Mouse (Mus musculus) inflammation-experienced regulatory T-cells (primary cell): ENCODE measurements around the gene Olfr1445. TPM values are rescaled to one million over a fixed set of nuclear protein-coding genes. Genes with fewer than 3 reads are reported as not detected.

Experiments
- polyA plus RNA-seq, 2 experiments: library from polyadenylated mRNA; unstranded; fragments of 100-300 nt; shearing (Covaris generic); gene quantifications; one replicate each; pipeline ENCODE4 v1.2.1; 2017

Olfr1445 gene
- not detected for polyA plus RNA-seq

DNA sequence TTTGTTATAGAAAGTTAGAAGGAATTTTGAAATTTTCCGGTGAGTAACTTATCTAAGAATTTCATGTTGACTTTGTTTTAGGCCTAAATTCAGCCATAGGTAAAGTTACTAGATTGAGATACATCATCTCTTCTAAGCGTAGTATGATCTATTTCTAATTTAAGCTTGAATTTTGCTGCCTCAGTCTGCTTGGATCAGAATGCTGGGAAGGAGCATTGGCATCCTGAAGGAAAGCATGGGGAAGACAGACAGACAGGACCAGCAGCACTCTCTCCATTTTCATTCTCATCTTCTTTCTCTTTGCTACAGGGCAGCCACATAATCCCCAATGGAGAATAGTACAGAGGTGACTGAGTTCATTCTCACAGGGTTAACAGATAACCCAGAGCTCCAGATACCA is at the start of gene Olfr1445:
Gene Olfr1445, plus strand, starts transcription at position 301 of the 400 bp plus-strand sequence.

DNA sequence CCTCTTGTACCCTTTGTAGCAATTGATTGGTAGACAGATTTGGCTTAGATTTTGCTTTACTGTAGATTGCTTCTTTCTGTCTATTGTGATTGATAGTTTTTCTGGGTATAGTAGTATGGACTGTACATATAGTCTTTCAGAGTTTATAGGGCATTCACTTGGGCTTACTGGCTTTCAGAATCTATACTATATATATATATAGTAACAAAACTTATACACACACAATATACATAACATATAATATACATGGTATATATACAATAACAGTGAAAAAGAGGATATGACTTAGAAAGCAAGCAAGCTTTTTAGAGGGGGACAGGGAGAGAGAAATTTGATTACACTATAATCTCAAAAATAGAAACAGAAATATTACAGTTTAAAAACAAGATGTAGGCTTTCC is 37.3 kb upstream of the Olfr1445 start, which contains the start of gene Gm5244:
Gene Gm5244, plus strand, starts transcription at position 301 of the 400 bp plus-strand sequence.

DNA sequence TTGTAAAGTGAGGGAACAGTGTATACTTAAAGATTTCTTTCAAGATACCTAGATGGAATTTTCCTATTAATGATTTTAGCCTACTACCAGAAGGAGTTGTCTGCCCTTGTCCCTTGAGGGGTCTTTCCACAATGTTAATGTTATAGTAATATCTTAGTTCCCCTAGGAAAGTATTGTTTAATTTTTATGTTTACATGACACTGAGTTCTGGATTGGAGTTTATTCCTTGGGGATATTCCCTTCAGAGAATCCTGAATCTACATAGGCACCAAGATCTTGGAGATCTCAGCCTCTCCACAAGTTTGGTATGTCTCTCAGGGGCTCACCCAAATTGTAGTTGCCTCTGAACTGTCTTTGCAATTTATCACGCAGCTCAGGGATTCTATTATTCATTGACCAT is 26.7 kb upstream of the Olfr1445 start, which contains the start of gene Olfr1444:
Gene Olfr1444, plus strand, starts transcription at position 301 of the 400 bp plus-strand sequence.

DNA sequence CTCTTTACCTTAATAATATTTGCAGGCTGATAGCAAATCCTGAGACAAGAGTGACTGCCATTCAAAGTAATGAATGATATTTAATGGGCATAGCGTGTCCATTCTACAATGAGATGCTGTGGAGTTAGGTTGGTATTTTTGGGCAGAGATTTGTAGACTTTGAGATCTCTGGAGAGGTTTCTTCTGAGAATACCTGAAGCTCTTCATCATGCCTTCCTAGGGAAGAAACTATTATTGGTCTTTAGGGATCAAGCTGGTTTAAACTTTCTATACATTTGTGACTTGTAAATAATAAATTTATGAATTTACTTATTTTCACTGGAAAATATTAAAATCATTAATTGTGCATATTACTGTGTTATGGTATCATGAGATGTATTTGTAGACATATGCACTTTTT is 9.8 kb downstream of the Olfr1445 start, which contains the start of gene Olfr1446:
Gene Olfr1446, minus strand, starts transcription at position 101 of the 400 bp plus-strand sequence.

DNA sequence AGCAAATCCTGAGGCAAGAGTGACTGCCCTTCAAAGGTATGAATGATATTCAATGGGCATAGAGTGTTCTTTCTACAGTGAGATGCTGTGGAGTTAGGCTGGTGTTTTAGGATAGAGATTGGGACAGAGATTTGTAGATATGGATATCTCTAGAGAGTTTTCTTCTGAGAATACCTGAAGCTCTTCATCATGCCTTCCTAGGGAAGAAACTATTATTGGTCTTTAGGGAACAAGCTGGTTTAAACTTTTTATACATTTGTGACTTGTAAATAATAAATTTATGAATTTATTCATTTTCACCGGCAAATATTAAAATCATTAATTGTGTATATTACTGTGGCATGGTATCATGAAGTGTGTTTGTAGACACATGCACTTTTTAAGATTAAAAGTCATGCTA is 20.0 kb downstream of the Olfr1445 start, which contains the start of gene Olfr1447:
Gene Olfr1447, minus strand, starts transcription at position 101 of the 400 bp plus-strand sequence.

DNA sequence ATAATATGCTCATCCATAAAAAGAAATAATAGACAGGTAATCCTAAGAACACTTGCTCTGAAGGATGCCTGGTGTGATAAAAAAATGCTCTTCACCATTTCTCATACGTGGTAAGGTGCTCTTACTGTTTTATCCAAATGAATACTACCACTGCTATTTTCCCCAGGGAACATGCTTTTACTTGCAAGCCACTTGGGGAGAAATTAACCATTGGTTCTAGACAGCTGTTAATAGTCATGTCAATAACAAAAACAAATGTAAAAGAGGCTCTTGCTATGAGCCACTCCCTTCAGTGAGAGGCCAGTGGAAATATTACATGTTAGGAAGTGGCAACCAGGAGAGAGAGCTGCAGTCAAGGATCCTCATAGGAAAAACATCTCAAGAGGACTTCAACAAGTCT is 40.7 kb downstream of the Olfr1445 start, which contains the start of gene Olfr1448:
Gene Olfr1448, minus strand, starts transcription at position 101 of the 400 bp plus-strand sequence.

DNA sequence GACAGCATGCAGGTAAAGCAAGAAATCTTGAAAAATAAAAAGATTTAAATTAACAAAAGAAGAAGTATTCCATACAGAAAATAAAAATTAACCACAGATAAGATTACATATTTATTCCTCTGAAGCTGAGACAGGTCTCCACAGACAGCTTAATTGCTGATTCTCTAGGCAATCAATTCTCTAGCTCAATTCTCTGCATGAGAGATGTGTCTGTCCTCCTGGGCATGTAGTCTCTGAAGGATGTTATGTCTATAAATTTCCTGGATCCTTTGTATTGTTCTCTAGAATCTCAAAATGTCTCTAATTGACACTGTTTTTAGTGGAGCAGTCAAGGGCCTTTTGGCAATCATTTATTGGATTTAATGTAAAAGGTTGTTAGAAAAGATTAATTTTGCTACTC is 46.9 kb downstream of the Olfr1445 start, which contains the start of gene Olfr1449:
Gene Olfr1449, plus strand, starts transcription at position 301 of the 400 bp plus-strand sequence.

Other genes starting within 250 kb of the Olfr1445 start
- under 1 TPM in 1 of 2 experiments, not detected in 1; 0.93 TPM for gene Olfr1442, start 213.4 kb upstream of the Olfr1445 start, polyA plus RNA-seq
- not detected for gene Olfr1443, start 205.7 kb upstream of the Olfr1445 start, polyA plus RNA-seq
- not detected for gene Keg1, start 188.1 kb upstream of the Olfr1445 start, polyA plus RNA-seq
- under 1 TPM in 1 of 2 experiments, not detected in 1; 0.78 TPM for gene Cntf, start 118.2 kb upstream of the Olfr1445 start, polyA plus RNA-seq
- gene Zfp91, start 87.7 kb upstream of the Olfr1445 start, polyA plus RNA-seq, result 10 to 100 TPM; 11.4 to 19.8 TPM
- 100 to 1,000 TPM; 169 to 225 TPM for gene Lpxn, start 87.7 kb upstream of the Olfr1445 start, polyA plus RNA-seq
- not detected for gene Gm5244, start 37.2 kb upstream of the Olfr1445 start, polyA plus RNA-seq
- gene Olfr1444, start 26.6 kb upstream of the Olfr1445 start, polyA plus RNA-seq, result under 1 TPM in 1 of 2 experiments, not detected in 1; 0.53 TPM
- under 1 TPM in 1 of 2 experiments, not detected in 1; 0.51 TPM for gene Olfr1446, start 9.7 kb downstream of the Olfr1445 start, polyA plus RNA-seq
- not detected for gene Olfr1447, start 19.9 kb downstream of the Olfr1445 start, polyA plus RNA-seq
- under 1 TPM; 0.04 to 0.70 TPM for gene Olfr1448, start 40.6 kb downstream of the Olfr1445 start, polyA plus RNA-seq
- gene Olfr1449, start 47.0 kb downstream of the Olfr1445 start, polyA plus RNA-seq, result not detected
- gene Olfr1450, start 66.4 kb downstream of the Olfr1445 start, polyA plus RNA-seq, result under 1 TPM in 1 of 2 experiments, not detected in 1; 0.97 TPM
- 1 to 10 TPM in 1 of 2 experiments, not detected in 1; 2.2 TPM for gene Olfr1451, start 111.2 kb downstream of the Olfr1445 start, polyA plus RNA-seq
- gene Olfr1453, start 144.5 kb downstream of the Olfr1445 start, polyA plus RNA-seq, result not detected
- not detected for gene Olfr1454, start 176.8 kb downstream of the Olfr1445 start, polyA plus RNA-seq
- gene Olfr1457, start 214.0 kb downstream of the Olfr1445 start, polyA plus RNA-seq, result 1 to 10 TPM in 1 of 2 experiments, not detected in 1; 1.1 TPM
- under 1 TPM in 1 of 2 experiments, not detected in 1; 0.77 TPM for gene Olfr1458, start 222.9 kb downstream of the Olfr1445 start, polyA plus RNA-seq